Mouse (Mus musculus): ENCODE measurements around the gene Slf2. TPM values are rescaled to one million over a fixed set of nuclear protein-coding genes. Genes with fewer than 3 reads are reported as not detected.

Gene Slf2
- polyA plus RNA-seq, 1 experiment from 2014 or later: 54.1 TPM

GRCm38 (mm10) chr19:44903343-44904000 lies 27.5 kb upstream of the Slf2 start:
- Histone ChIP-seq H3K9me3 (ENCODE audit: control insufficient read depth, low read length) (no peaks in the 10 kb centered on the region), H3K27ac (ENCODE audit: low read depth) (peak overlapping the region; percentile 84), H3K9ac (ENCODE audit: low read length) (no peak overlapping the region), H3K4me2 (ENCODE audit: low read length) (no peak overlapping the region), H3K36me3 (ENCODE audit: control insufficient read depth, insufficient read depth, low read length) (no peaks in the 10 kb centered on the region), H3K4me1 (replicated peaks; ENCODE audit: control insufficient read depth, insufficient read depth, low read length) (peaks cover 78% of the 10 kb centered on the region), H3K4me3 (ENCODE audit: low read depth, low read length) (no peak overlapping the region), H3K27me3 (replicated peaks; ENCODE audit: control insufficient read depth, insufficient read depth, low read length) (no peaks in the 10 kb centered on the region)
- no peak for DNase-seq (ENCODE audit: low spot score)
- no peak for ATAC-seq (replicated peaks; ENCODE audit: low FRiP score, low TSS enrichment, low read depth)
- WGBS: 66% methylated on average over 6 of the region's 6 CpGs

GRCm38 (mm10) chr19:44904141-44904720 lies 26.7 kb upstream of the Slf2 start:
- H3K27me3 ChIP-seq (replicated peaks; ENCODE audit: control insufficient read depth, insufficient read depth, low read length): no peaks in the 10 kb centered on the region
- no peak overlapping the region for H3K4me2 ChIP-seq (ENCODE audit: low read length)
- 32% methylated on average over 6 of the region's 6 CpGs for WGBS
- no peak for ATAC-seq (replicated peaks; ENCODE audit: low FRiP score, low TSS enrichment, low read depth)
- no peak overlapping the region for H3K9ac ChIP-seq (ENCODE audit: low read length)
- H3K27ac ChIP-seq (ENCODE audit: low read depth): peak overlapping the region; percentile 84
- no peak overlapping the region for H3K4me3 ChIP-seq (ENCODE audit: low read depth, low read length)
- no peak for DNase-seq (ENCODE audit: low spot score)
- H3K4me1 ChIP-seq (replicated peaks; ENCODE audit: control insufficient read depth, insufficient read depth, low read length): peaks cover 79% of the 10 kb centered on the region
- H3K36me3 ChIP-seq (ENCODE audit: control insufficient read depth, insufficient read depth, low read length): no peaks in the 10 kb centered on the region
- H3K9me3 ChIP-seq (ENCODE audit: control insufficient read depth, low read length): no peaks in the 10 kb centered on the region

GRCm38 (mm10) chr19:44905316-44905715 lies 25.6 kb upstream of the Slf2 start:
- ATAC-seq (replicated peaks; ENCODE audit: low FRiP score, low TSS enrichment, low read depth) (no peak), DNase-seq (ENCODE audit: low spot score) (no peak)
- H3K27me3 ChIP-seq (replicated peaks; ENCODE audit: control insufficient read depth, insufficient read depth, low read length): no peaks in the 10 kb centered on the region
- H3K36me3 ChIP-seq (ENCODE audit: control insufficient read depth, insufficient read depth, low read length): no peaks in the 10 kb centered on the region
- H3K4me3 ChIP-seq (ENCODE audit: low read depth, low read length): no peak overlapping the region
- WGBS: 37% methylated on average over 4 of the region's 4 CpGs
- no peaks in the 10 kb centered on the region for H3K9me3 ChIP-seq (ENCODE audit: control insufficient read depth, low read length)
- no peak overlapping the region for H3K9ac ChIP-seq (ENCODE audit: low read length)
- H3K4me2 ChIP-seq (ENCODE audit: low read length): no peak overlapping the region
- H3K4me1 ChIP-seq (replicated peaks; ENCODE audit: control insufficient read depth, insufficient read depth, low read length): peaks cover 68% of the 10 kb centered on the region
- H3K27ac ChIP-seq (ENCODE audit: low read depth): peak overlapping the region; percentile 84; the same call in 1 of the 2 replicates

- Histone ChIP-seq H3K4me1 (replicated peaks; ENCODE audit: control insufficient read depth, insufficient read depth, low read length) (peaks cover 49% of the 10 kb centered on the region), H3K4me2 (ENCODE audit: low read length) (no peak overlapping the region), H3K27me3 (replicated peaks; ENCODE audit: control insufficient read depth, insufficient read depth, low read length) (no peaks in the 10 kb centered on the region), H3K36me3 (ENCODE audit: control insufficient read depth, insufficient read depth, low read length) (no peaks in the 10 kb centered on the region), H3K4me3 (ENCODE audit: low read depth, low read length) (no peak overlapping the region), H3K9ac (ENCODE audit: low read length) (no peak overlapping the region), H3K9me3 (ENCODE audit: control insufficient read depth, low read length) (no peaks in the 10 kb centered on the region), H3K27ac (ENCODE audit: low read depth) (peak overlapping the region; percentile 89)
- ATAC-seq (replicated peaks; ENCODE audit: low FRiP score, low TSS enrichment, low read depth): peak; percentile 82
- DNase-seq (ENCODE audit: low spot score): peak; percentile 76
- WGBS: 25% methylated on average over 15 of the region's 15 CpGs
Observed at GRCm38 (mm10) chr19:44907851-44908690, 22.9 kb upstream of the Slf2 start.

- H3K4me1 ChIP-seq (replicated peaks; ENCODE audit: control insufficient read depth, insufficient read depth, low read length): peaks cover 45% of the 10 kb centered on the region
Observed at GRCm38 (mm10) chr19:44908836-44909460, 22.0 kb upstream of the Slf2 start.

GRCm38 (mm10) chr19:44914481-44915249 lies 16.3 kb upstream of the Slf2 start:
- 25% methylated on average over 10 of the region's 10 CpGs for WGBS
- ATAC-seq (replicated peaks; ENCODE audit: low FRiP score, low TSS enrichment, low read depth) (peak; percentile 71; the same call in 1 of the 2 replicates), DNase-seq (ENCODE audit: low spot score) (peak; percentile 75)
- Histone ChIP-seq H3K4me3 (ENCODE audit: low read depth, low read length) (no peak overlapping the region), H3K27ac (ENCODE audit: low read depth) (peak overlapping the region; percentile 82), H3K36me3 (ENCODE audit: control insufficient read depth, insufficient read depth, low read length) (no peaks in the 10 kb centered on the region), H3K9me3 (ENCODE audit: control insufficient read depth, low read length) (no peaks in the 10 kb centered on the region), H3K9ac (ENCODE audit: low read length) (no peak overlapping the region), H3K27me3 (replicated peaks; ENCODE audit: control insufficient read depth, insufficient read depth, low read length) (no peaks in the 10 kb centered on the region), H3K4me2 (ENCODE audit: low read length) (peak overlapping the region; percentile 6; the same call in 1 of the 2 replicates), H3K4me1 (replicated peaks; ENCODE audit: control insufficient read depth, insufficient read depth, low read length) (peaks cover 10% of the 10 kb centered on the region)

More at GRCm38 (mm10) chr19:44908836-44909460, 22.0 kb upstream of the Slf2 start:
- H3K9ac ChIP-seq (ENCODE audit: low read length): no peak overlapping the region
- H3K36me3 ChIP-seq (ENCODE audit: control insufficient read depth, insufficient read depth, low read length): no peaks in the 10 kb centered on the region
- ATAC-seq (replicated peaks; ENCODE audit: low FRiP score, low TSS enrichment, low read depth) (no peak), DNase-seq (ENCODE audit: low spot score) (peak; percentile 37)
- 57% methylated on average over 11 of the region's 11 CpGs for WGBS
- H3K4me3 ChIP-seq (ENCODE audit: low read depth, low read length): no peak overlapping the region
- no peaks in the 10 kb centered on the region for H3K9me3 ChIP-seq (ENCODE audit: control insufficient read depth, low read length)
- H3K27me3 ChIP-seq (replicated peaks; ENCODE audit: control insufficient read depth, insufficient read depth, low read length): no peaks in the 10 kb centered on the region
- H3K4me2 ChIP-seq (ENCODE audit: low read length): no peak overlapping the region
- H3K27ac ChIP-seq (ENCODE audit: low read depth): peak overlapping the region; percentile 89

GRCm38 (mm10) chr19:44918171-44918570 lies 12.8 kb upstream of the Slf2 start:
- WGBS: 87% methylated on average over 6 of the region's 6 CpGs
- no peak for DNase-seq (ENCODE audit: low spot score)
- H3K27ac ChIP-seq (ENCODE audit: low read depth): no peak overlapping the region
- no peak overlapping the region for H3K4me2 ChIP-seq (ENCODE audit: low read length)
- no peaks in the 10 kb centered on the region for H3K9me3 ChIP-seq (ENCODE audit: control insufficient read depth, low read length)
- H3K36me3 ChIP-seq (ENCODE audit: control insufficient read depth, insufficient read depth, low read length): no peaks in the 10 kb centered on the region
- H3K4me1 ChIP-seq (replicated peaks; ENCODE audit: control insufficient read depth, insufficient read depth, low read length): peaks cover 10% of the 10 kb centered on the region
- H3K4me3 ChIP-seq (ENCODE audit: low read depth, low read length): no peak overlapping the region
- H3K27me3 ChIP-seq (replicated peaks; ENCODE audit: control insufficient read depth, insufficient read depth, low read length): no peaks in the 10 kb centered on the region
- H3K9ac ChIP-seq (ENCODE audit: low read length): no peak overlapping the region
- no peak for ATAC-seq (replicated peaks; ENCODE audit: low FRiP score, low TSS enrichment, low read depth)
